Mouse (Mus musculus): ENCODE data around the gene Cerk. TPM values are rescaled to one million over a fixed set of nuclear protein-coding genes. Genes with fewer than 3 reads are reported as not detected.

Gene Cerk
- polyA plus RNA-seq, 1 experiment from 2014 or later = 16.8 TPM

GRCm38 (mm10) chr15:86093236-86093635, 92.7 kb downstream of the Cerk start:
- Histone ChIP-seq H3K4me1 (peaks cover 25% of the 10 kb centered on the region), H3K9me3 (replicated peaks) (no peaks in the 10 kb centered on the region), H3K27me3 (no peaks in the 10 kb centered on the region), H3K27ac (replicated peaks) (0 out of 2 replicates have a peak overlapping the region, but pooled peaks have one; percentile 28), H3K4me2 (replicated peaks) (no peak overlapping the region), H3K4me3 (replicated peaks) (no peak overlapping the region), H3K36me3 (peaks cover 3% of the 10 kb centered on the region; the same call in 1 of the 2 replicates), H3K9ac (no peak overlapping the region)
- no peak for ATAC-seq (ENCODE audit: insufficient number of reproducible peaks, low FRiP score, low TSS enrichment, low read depth)
- 81% methylated on average over 1 of the region's 1 CpGs for WGBS

- H3K27me3 ChIP-seq = no peaks in the 10 kb centered on the region
- H3K4me2 ChIP-seq (replicated peaks) = no peak overlapping the region
- H3K9me3 ChIP-seq (replicated peaks) = no peaks in the 10 kb centered on the region
- no peak overlapping the region for H3K9ac ChIP-seq
- peaks cover 35% of the 10 kb centered on the region for H3K4me1 ChIP-seq
- 90% methylated on average over 12 of the region's 12 CpGs for WGBS
- no peak overlapping the region for H3K4me3 ChIP-seq (replicated peaks)
- no peak for ATAC-seq (ENCODE audit: insufficient number of reproducible peaks, low FRiP score, low TSS enrichment, low read depth)
- H3K27ac ChIP-seq (replicated peaks) = no peak overlapping the region
- peaks cover 3% of the 10 kb centered on the region; the same call in 1 of the 2 replicates for H3K36me3 ChIP-seq
Observed at GRCm38 (mm10) chr15:86091998-86092670, 93.8 kb downstream of the Cerk start.

- no peak for ATAC-seq (ENCODE audit: insufficient number of reproducible peaks, low FRiP score, low TSS enrichment, low read depth)
- Histone ChIP-seq H3K4me2 (replicated peaks) (no peak overlapping the region), H3K9ac (no peak overlapping the region), H3K9me3 (replicated peaks) (no peaks in the 10 kb centered on the region), H3K27me3 (no peaks in the 10 kb centered on the region), H3K4me3 (replicated peaks) (no peak overlapping the region), H3K36me3 (peaks cover 3% of the 10 kb centered on the region; the same call in 1 of the 2 replicates), H3K27ac (replicated peaks) (no peak overlapping the region), H3K4me1 (peaks cover 42% of the 10 kb centered on the region)
- WGBS = 93% methylated on average over 23 of the region's 23 CpGs
Observed at GRCm38 (mm10) chr15:86091201-86091997, 94.5 kb downstream of the Cerk start.

- WGBS = 84% methylated on average over 8 of the region's 8 CpGs
- ATAC-seq (ENCODE audit: insufficient number of reproducible peaks, low FRiP score, low TSS enrichment, low read depth) = no peak
- Histone ChIP-seq H3K4me2 (replicated peaks) (no peak overlapping the region), H3K4me3 (replicated peaks) (no peak overlapping the region), H3K4me1 (peaks cover 51% of the 10 kb centered on the region), H3K36me3 (0 out of 2 replicates have a peak, but pooled peaks cover 3% of the 10 kb centered on the region), H3K9ac (no peak overlapping the region), H3K27me3 (no peaks in the 10 kb centered on the region), H3K9me3 (replicated peaks) (no peaks in the 10 kb centered on the region), H3K27ac (replicated peaks) (0 out of 2 replicates have a peak overlapping the region, but pooled peaks have one; percentile 34)
Observed at GRCm38 (mm10) chr15:86090578-86090977, 95.4 kb downstream of the Cerk start.

- 0 out of 2 replicates have a peak, but pooled peaks cover 3% of the 10 kb centered on the region for H3K36me3 ChIP-seq
Observed at GRCm38 (mm10) chr15:86089991-86090529, 95.9 kb downstream of the Cerk start.

More at GRCm38 (mm10) chr15:86089991-86090529, 95.9 kb downstream of the Cerk start:
- H3K9me3 ChIP-seq (replicated peaks) = no peaks in the 10 kb centered on the region
- H3K4me1 ChIP-seq = peaks cover 51% of the 10 kb centered on the region
- H3K27ac ChIP-seq (replicated peaks) = peak overlapping the region; percentile 34; the same call in 1 of the 2 replicates
- no peak overlapping the region for H3K4me3 ChIP-seq (replicated peaks)
- 34% methylated on average over 11 of the region's 11 CpGs for WGBS
- no peak overlapping the region for H3K9ac ChIP-seq
- ATAC-seq (ENCODE audit: insufficient number of reproducible peaks, low FRiP score, low TSS enrichment, low read depth) = no peak
- H3K4me2 ChIP-seq (replicated peaks) = no peak overlapping the region
- H3K27me3 ChIP-seq = no peaks in the 10 kb centered on the region

Other genes starting within 250 kb of the Cerk start
- gene Celsr1, start 152.4 kb downstream of the Cerk start, polyA plus RNA-seq (2015; fragmentation: Nextera tagmentation; extraction: Ambion mirVana) = 4.2 and 5.1 TPM in 2 replicates
- gene Gramd4, start 128.4 kb downstream of the Cerk start, polyA plus RNA-seq (2015; fragmentation: Nextera tagmentation; extraction: Ambion mirVana) = 17.8 and 18.9 TPM in 2 replicates
- 12.4 and 12.8 TPM in 2 replicates for gene Tbc1d22a, start 28.3 kb upstream of the Cerk start, polyA plus RNA-seq (2015; fragmentation: Nextera tagmentation; extraction: Ambion mirVana)